Mouse (Mus musculus): ENCODE measurements around the gene Rftn1.

Gene Rftn1

DNA sequence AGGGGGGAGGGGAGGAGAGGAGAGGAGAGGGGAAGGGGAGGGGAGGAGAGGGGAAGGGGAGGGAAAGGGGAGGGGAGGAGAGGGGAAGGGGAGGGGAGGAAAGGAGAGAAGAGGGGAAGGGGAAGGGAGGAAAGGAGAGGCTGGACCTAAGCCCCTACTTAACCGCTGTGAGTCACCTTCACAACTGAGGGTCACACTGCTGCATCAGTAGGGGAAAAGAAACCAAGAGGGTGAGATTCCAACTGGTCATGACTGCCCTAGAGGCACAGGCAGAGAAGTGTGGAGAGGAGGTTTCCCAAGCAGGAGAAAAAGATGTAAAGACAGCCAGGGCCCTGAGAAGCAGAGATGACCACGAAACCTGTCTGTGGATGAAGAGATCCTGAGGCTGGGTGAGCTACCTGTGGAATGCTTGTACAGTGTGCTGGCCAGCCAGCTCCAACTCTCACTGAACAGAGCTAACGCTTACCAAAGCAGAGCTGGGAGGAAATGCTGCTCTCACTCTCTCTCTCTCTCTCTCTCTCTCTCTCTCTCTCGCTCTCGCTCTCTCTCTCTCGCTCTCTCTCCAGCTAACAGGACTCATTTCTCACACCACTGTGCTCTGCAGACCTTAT lies 19.4 kb downstream of the Rftn1 start:
- DNase-seq (ENCODE audit: low spot score in 2 of 2), result no peak

DNA sequence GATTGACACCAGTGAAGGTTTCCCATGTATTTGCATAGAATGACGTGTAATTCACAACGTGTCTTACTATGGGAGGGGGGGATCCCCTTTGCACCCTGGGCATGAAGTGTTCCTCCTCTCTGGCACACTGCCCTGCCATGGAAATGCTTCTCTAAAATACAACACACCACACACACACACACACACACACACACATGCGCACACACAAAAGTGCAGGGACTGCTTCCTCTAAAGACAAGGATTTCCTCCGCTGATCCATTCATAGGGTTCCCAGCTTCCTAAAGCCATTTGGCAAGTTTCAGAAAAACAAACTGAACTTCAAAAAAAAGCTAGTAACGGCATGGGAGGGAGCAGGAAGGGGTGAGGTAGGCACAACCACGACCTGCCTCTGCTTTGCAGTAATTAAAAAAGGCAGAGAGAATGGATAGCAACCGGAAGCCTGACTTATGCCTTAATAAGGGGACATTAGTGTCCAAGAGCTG lies 20.5 kb downstream of the Rftn1 start:
- peak; percentile 50 to 57 for DNase-seq (ENCODE audit: low spot score in 2 of 2)

- no peak for DNase-seq (ENCODE audit: low spot score in 2 of 2)
Measured at GRCm38 (mm10) chr17:50160904-50161805, 29.3 kb downstream of the Rftn1 start.

DNA sequence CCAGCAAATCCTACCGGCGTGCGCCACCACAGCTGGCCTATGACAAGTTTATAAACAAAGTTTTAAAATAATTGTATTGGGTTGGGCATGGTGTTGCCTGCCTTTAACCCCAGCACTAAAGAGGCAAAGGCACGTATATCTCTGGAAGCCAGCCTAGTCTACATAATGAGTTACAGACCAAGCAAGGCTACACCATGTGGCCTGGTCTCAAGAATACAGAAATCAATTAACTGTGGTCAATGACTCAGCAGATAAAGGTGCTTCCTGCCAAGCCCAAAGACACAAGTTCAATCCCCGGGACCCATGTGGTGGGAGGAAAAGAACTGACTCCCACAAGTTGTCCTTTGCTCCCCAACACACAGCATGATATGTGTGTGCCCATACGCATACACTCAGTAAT lies 30.1 kb downstream of the Rftn1 start:
- DNase-seq (ENCODE audit: low spot score in 2 of 2), result no peak

- DNase-seq (ENCODE audit: low spot score in 2 of 2), result peak; percentile 54 to 56
Measured at GRCm38 (mm10) chr17:50159816-50160215, 30.7 kb downstream of the Rftn1 start.

- DNase-seq (ENCODE audit: low spot score in 2 of 2), result peak; percentile 44 to 54
Measured at GRCm38 (mm10) chr17:50158565-50158964, 31.9 kb downstream of the Rftn1 start.

DNA sequence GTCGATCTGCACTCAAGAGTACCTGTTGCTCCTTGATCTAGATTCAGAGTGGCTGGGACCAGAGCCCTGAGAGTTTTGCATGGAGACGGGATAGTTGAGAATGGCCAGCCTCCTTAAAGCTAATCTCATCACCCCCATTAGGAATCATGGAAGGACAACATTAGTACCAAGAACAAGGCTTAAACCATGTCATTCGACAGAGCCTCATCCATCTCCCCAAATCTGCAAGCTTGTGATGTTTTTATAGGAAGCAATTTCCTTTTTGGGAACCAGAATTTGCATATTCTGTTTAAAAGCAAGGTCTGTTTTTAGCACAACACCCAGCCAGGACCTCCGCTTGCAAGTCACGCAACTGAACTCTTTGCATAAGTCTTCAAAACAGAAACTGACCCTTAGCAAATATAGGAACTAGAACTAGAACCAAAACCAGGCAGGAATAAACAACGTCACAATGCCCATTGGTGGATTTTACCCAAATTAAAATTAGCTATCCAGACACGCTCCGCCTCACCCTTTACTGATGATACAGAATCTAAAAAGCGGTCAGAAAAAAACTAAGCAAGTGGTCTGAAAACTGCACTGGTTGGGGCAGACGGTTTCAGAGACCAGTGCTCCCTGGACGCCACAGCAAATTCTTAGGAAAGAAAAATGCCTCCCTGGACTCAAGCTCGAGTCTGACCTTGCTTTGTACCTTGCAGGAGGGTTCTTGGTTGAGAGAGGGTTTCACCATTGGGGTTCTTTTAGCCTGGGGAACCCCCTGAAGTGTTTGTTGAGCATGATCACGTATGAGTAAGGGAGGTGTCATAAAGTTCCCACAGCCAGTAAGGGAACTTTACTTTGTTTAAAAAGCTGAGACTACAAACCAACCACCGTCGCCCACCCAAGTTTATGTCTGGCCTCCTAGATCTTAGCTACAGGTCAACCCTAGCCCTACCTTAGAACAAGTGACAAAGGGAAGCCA lies 33.0 kb downstream of the Rftn1 start:
- peak; percentile 63 to 74 for DNase-seq (ENCODE audit: low spot score in 2 of 2)

DNA sequence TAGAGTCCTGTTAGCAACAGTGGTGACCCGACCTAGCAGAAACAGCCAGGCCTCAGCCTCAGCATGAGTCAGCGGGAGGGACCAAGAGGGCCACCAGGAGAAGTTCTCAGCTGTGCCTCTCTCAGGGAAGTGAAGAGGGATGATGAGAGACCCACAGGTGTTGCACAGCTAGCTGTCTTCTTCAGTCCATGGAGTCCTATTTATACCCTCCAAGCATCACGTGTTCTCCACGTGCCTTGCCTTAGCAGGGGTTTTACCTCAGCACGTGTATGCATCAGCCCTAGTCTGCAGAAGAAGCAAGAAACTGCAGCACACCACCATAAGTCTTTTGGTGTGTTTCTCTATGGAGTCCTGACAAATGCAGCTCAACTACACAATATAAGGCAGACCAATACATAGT lies 38.4 kb downstream of the Rftn1 start:
- DNase-seq (ENCODE audit: low spot score in 2 of 2), result no peak

- DNase-seq (ENCODE audit: low spot score in 2 of 2), result no peak
Measured at GRCm38 (mm10) chr17:50151208-50151723, 39.2 kb downstream of the Rftn1 start.

- DNase-seq (ENCODE audit: low spot score in 2 of 2), result no peak
Measured at GRCm38 (mm10) chr17:50150416-50151207, 39.9 kb downstream of the Rftn1 start.

- DNase-seq (ENCODE audit: low spot score in 2 of 2), result no peak
Measured at GRCm38 (mm10) chr17:50149690-50150210, 40.7 kb downstream of the Rftn1 start.

DNA sequence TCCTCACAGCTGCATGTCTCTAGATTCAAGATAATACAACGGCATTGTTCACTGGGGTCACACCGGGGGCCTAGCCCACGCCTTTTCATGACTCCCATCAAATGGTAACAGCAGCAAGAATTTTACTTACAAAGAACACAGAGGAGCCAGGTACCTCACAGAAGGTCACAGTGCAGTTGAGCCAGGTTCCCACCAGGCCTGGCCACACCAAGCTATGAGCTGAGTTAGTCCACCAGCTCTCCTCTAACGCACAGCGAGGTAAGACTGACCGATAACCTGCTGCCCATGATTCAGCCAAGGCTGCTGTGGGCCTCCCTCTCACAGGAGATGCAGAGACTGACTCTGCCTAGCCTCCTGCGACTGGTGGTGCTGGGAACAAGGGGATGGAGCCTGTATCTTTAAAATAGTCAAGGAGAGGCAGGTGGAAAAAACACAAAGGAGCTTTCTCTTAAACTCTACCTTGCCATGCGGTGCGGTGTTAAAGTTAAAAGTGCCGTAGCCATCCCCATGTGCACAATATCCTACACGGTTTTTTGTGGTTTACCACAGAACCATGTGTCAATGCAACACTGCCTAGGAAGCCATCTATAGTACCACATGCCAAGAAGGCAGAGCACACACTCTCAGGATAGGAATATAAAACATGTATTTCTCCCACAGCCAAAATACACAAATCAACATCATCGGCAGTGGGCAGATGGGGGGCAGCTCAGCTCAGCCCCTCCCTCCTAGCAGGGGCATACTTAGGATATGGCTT lies 42.5 kb downstream of the Rftn1 start:
- DNase-seq (ENCODE audit: low spot score in 2 of 2), result no peak

DNA sequence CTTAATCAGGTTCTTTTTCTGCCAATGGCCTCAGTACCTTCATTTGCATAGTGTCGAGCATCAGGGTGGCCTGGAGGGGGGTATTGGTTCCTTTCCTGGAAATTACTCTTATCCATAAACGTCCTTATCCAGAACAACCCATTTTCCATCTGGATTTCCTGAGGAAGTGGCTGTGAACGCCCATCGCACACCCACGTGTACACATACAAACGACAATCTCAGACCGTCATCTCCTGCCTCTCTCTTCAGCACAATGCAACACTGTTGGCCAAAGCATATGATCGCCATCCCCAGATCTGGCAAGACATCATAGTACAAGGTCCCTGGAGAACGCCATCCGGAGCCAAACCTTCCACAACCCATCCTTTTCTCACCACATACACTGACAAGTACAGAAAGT lies 47.1 kb downstream of the Rftn1 start:
- no peak for DNase-seq (ENCODE audit: low spot score in 2 of 2)

DNA sequence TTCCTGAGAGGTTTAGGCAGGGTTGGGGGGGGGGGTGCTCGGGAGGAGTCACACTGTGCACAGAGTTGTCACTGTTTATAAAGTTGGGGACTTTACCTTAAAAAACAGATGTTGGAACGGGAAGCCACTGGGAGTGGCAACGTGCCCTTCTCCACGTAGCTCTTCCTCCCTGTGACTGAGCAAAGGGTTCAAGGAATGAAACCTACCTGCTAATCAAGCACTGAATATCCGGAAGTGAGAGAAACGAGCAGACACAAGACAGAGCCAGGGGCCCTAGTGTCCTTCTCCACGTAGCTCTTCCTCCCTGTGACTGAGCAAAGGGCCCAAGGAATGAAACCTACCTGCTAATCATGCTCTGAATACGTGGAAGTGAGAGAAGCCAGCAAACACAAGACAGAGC lies 47.9 kb downstream of the Rftn1 start:
- DNase-seq (ENCODE audit: low spot score in 2 of 2), result no peak

DNA sequence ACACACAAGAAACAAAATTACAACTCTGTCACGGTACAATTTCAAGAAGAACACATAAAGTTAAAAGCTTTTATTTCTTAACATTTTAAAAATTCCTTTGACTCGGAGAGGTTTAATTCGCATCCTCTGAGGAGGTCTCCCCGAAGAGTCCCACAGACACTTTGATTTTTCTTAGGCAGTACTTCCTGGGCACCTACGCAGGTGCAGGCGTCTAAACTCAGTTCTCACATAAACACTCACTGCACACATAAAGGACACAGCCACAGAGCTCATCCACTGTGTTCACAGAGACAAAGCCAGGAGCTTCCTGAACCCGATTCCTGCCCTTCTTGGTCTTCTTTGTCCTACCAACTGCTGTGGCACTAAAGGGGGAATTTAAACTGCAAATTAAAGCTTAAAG lies 48.3 kb downstream of the Rftn1 start:
- DNase-seq (ENCODE audit: low spot score in 2 of 2), result no peak

- peak; percentile 77 to 79 for DNase-seq (ENCODE audit: low spot score in 2 of 2)
Measured at GRCm38 (mm10) chr17:50136060-50136459, 54.4 kb downstream of the Rftn1 start.

- DNase-seq (ENCODE audit: low spot score in 2 of 2), result no peak
Measured at GRCm38 (mm10) chr17:50135466-50135865, 55.0 kb downstream of the Rftn1 start.

DNA sequence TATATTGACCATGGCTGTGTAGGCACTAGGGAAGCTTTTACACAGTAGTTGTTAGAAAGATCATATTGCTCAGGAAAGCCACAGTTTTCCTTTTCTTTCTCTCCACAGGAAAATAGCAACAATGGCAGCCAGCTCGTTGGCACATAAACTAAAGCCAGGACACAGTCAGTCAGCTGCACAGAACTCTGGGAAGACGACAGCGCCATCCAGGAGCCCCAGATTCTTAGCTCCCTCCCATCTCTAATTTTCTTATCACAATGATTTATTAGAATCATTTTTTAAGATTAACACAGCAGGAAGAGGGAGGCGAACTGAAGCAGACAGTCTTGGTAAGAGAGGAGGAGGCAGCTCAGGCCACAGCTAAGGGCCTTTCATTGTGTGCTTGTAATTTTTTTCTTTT lies 58.8 kb downstream of the Rftn1 start:
- no peak for DNase-seq (ENCODE audit: low spot score in 2 of 2)

GRCm38 (mm10) chr17:50130421-50130820 lies 60.1 kb downstream of the Rftn1 start:
- DNase-seq (ENCODE audit: low spot score in 2 of 2), result no peak

DNA sequence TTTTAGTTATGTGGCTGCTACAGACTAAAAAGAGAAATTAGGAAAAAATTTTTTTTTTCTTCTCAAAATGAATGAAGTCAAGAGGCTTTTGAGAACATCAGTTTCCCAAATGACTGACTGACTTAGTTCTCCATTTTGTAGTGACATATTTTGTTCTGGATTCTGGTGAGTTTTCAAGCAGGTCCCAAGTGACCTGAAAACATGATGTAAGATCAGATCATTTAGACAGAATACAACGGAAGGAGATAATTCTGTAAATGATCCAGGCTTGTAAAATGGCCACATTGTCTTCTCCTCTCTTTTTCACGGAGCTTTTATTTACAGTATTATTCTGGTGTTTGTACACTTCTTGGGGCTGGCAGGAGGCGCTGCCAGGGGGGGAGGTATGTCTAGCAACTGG lies 62.1 kb downstream of the Rftn1 start:
- DNase-seq (ENCODE audit: low spot score in 2 of 2), result no peak

Data from spleen, postnatal 36 days (tissue).